Mouse (Mus musculus): ENCODE results near the gene Pnldc1.
"Not testable (repeated sequence)": the region's sequence is repeated elsewhere in the genome, so short reads cannot be mapped to it uniquely, and the experiment has no call there.

The Pnldc1 gene

DNA sequence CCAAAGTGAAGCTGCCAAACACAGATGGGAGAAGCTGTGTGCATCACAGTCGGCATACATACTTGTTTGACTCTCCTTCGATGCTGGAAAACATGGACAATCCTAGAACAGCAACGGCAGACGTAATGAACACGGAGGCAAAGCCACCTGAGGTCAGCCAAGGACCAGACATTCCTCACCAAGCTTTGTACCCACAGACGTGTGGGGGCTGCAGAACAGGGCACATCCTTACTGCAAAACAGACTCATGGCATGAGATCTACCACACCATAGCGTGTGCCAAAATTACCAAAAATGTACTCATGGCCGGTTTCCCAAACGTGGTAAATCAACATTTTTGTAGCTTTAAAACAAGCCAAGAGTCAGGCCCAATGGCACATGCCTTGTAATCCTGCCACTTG lies 3.6 kb downstream of the Pnldc1 start:
- in situ Hi-C loops (cut with MseI, MboI): no loop called here

DNA sequence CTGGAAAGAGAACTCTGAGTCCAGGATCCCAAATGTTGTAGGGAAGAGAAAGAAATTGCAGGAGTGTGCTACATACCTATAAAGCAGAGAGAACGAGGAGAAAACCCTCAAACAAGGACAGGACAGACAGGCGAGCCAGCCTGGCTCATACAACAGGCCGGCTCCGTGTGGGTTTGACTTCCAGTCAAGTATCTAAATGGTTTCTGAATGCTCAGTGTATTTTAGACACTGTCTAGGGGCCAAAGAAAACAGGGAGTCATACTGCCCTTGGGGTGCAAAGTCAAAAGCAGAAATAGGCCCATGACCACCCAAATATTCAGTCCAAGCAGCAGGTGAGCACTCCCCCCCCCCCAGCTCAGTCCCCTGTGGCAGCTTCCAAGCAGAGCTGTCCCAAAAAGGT lies 4.2 kb downstream of the Pnldc1 start:
- in situ Hi-C loops (cut with MseI, MboI): no loop called here

DNA sequence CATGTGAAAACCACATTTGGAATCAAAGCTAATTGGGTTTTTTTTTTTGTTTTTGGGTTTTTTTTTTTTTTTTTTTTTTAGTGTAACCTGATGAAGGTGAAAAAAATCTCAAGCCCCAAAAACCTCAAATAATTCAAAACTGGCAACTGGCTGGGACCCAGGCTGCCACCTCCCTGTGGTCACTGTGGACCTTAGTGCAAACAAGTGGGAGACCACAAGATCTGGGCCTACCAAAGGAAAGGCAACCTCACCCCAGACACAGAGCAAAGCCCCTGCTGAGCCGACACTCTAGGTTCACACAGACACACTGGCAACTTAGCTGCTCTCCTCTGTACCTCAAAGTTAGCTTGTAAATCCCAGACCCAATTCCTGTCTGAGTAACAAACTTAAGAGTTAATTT lies 5.7 kb downstream of the Pnldc1 start:
- in situ Hi-C loops (cut with MseI, MboI): no loop called here

DNA sequence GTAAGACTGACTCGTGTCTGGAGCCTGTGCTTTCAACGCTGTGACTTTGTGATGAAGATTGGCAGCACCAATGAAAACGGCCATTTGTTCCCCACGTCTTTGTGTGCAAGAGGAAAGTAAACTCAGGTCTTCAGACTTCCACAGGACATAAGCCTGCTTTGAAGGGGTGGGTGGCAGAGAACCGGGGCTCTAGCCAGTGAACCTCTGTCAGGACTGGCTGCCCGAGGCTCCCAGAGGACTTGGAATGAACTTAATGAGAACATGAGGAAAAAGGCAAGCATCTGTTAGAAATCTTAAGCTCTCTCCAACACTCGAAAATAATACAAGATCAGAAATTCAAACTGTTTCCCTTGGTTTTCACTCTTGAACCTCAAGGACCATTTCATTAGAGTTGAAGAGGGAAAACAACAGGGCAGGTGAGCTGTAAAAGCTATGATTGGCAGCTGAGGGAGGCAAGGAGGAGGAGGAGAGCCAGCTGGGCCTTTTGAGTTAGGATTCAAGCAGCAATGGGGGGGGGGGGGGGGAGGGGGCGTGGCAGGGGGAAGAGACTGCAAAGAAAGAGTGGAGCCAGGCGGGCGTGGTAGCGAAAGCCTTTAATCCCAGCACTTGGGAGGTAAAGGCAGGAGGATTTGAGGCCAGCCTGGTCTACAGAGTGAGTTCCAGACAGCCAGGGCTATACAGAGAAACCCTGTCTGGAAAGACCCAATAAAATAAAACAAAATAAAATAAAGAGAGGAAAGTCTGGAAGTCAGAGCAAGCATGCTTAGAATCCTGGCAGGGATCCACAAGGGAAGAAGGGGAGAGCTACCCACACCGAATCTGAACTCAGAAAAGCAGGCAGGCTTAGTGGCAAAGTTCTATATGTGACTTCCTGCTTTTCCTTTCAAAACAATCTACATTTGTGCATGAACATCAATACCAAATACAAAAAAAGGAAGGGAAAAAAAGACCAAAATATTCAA lies 6.4 kb downstream of the Pnldc1 start:
- in situ Hi-C loops (cut with MseI, MboI): no loop called here

DNA sequence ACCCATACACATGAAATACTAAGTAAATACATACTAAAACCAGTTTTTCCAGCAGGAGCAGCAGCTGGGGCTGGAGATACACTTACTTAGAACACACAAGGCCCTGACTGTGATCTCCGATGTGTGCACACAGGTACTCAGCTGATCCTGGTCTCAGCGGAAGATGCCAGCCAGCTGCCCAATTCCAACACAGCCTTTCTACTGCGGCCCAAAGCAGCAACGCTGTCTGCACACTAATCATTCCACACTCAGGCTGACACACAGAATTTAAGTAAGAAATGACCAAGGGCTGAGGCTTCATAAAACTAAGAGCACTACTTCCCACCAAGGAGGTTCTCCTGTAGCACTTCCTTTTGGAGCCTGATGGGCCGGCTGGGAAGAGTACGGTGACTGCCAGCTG lies 7.7 kb downstream of the Pnldc1 start:
- in situ Hi-C loops (cut with MseI, MboI): no loop called here

DNA sequence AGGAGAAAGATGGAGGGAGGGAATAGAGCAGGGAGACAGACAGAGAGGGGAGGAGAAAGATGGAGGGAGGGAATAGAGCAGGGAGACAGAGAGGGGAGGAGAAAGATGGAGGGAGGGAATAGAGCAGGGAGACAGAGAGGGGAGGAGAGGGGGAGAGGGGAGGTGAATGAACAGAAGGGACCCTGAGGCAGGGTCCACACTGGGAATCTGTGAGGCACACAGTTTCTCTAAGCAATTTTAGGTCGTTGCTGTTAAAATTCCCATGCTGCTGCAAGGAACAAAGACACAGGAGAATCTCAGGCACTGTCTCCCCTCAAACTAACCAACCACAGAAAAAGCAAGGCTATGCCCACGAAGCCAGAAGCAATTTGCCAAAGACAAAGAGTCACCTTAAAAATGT lies 11.4 kb downstream of the Pnldc1 start:
- in situ Hi-C loops (cut with MseI, MboI): not testable (repeated sequence)

DNA sequence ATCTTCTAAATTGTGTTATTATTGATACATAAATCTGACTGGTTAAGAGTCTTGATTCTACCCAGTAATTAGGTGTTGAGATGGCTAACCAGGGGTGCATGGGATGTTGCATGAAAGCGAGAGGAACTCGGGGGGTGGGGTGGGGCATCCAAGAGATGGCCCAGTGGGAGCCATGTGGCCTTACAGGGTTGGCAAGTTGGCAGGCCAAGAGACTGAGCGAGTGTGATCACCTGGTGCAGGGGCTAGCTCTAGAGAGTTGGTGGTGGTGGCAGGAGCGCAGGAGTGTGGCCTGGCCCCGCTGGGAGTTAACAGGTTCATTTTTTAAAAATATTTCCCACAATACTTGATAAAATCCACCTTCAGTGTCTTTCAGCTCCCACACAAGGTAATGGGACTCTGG lies 12.4 kb downstream of the Pnldc1 start:
- in situ Hi-C loops (cut with MseI, MboI): no loop called here

DNA sequence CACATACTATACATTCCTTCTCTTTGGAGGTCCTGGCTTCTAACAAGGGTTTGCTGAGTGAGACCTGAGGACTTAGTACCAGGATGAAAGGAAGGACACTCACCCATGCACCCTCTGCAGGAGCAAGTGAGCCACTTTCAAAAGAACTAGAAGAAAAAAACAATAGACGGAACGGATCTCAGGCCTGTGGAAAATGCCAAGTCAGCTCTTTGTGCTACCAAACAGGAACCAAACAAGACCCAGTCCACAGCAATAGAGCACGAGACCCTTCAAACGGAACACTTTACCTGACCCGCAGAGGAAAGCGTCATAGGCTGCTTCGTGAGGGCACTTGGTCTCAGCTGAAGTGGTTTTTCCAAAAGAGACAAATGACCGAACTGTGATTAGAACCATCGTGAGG lies 18.0 kb downstream of the Pnldc1 start:
- in situ Hi-C loops (cut with MseI, MboI): no loop called here

DNA sequence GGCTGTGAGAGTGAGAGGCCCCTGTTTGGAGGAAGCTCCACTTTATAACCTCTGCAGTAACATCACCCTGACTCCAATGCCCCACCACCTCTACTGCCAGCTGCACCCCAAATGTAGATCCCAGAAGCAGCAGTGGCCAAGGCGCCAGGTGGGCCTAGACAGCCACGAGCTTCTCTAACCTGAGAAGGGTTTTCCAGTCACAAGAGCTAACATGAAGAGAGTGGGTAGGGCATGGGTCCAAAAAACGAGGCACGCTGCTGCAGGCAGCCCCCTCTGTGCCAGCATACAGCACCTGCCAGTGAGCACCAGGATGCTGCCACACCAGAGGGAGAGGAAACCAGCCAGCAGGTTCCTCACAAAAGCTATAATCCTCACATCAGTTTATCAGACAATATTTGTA lies 19.0 kb downstream of the Pnldc1 start:
- in situ Hi-C loops (cut with MseI, MboI): no loop called here

DNA sequence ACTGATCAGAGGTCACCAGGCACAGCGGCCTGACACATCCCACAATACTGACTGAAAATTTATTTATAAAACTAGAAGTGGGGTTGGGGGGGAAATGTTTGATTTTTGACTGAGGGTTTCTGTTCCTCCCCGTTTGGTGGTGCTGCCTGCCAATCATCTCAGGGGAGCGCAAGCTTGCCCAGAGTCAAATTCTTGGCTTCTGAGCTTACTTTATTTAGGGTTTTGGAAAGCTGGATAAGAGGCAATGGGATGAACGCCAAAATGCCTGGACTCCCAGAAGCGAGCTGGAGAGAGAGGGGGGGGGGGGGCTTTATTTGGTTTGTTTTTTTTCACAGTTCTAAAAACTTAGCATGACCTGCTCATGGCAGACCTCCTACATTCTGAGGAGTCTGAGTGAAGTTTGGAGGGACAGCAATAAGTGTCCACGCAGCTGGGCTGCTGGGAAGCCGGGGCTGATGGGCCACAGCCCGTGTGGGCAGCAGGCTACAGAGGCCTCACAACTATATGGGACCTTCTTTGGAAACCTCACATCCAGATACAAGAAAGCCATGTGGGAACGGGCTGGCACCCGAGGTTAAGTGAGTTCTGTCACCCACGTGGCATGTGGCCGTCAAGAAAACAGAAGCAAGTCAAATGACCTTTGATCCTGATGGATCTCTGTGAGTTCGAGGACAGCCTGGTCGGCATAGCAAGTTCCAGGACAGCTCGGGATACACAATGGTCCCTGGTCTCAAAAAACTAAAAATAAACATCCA lies 22.8 kb downstream of the Pnldc1 start:
- in situ Hi-C loops (cut with MseI, MboI): no loop called here

DNA sequence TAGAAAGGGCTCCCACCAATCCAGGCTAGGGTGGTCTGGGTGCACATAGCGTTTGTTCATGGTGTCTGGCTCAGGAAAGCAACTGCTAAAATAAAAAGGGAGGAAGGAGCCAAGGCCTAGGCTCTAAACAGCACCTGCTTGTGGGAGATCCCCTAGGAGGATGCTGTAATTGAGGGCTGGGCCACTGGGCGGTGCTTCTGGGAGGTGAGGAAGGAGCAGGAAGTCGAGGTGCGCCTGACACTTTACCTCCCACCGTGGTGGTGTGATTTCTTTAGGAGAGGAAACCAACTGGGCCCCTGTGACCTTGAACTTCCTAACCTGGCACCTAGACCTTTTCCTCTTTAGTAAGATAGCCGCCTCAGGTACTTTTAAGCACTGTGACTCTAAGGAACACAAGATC lies 23.4 kb downstream of the Pnldc1 start:
- in situ Hi-C loops (cut with MseI, MboI): no loop called here

DNA sequence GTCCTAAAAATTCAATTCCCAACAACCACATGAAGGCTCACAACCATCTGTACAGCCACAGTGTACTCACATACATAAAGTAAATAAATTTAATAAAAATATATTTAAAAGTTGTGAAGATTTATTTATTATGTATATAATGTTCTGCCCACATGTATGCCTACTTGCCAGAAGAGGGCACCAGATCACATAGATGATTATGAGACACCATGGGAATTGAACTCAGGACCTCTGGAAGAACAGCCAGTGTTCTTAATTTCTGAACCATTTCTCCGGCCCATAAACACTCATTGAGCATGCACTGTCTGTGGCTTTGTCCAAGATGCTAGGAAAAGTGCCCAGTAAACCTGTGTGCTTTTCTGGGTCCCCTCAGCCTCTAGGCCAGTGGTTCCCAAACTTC lies 28.8 kb downstream of the Pnldc1 start:
- in situ Hi-C loops (cut with MseI, MboI): no loop called here

DNA sequence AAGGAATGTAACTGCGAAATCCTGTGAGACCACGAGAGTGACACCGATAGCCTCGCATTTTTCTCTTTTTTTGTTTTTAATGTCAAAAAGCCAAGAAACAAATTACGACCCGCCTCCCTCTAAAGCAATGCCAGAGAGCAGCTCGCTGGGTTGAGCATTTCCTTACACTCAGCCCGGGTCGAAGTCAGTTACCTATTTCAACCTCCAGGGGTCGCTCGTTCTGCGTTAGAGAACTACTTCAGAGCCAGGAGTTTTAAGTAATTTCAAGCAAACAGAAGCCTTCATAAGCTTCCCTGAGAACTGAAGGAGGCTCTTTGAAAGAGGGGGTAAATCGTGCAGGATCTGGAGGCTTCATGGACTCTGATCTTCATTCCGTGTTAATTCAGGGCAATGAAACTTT lies 29.9 kb downstream of the Pnldc1 start:
- in situ Hi-C loops (cut with MseI, MboI): no loop called here

DNA sequence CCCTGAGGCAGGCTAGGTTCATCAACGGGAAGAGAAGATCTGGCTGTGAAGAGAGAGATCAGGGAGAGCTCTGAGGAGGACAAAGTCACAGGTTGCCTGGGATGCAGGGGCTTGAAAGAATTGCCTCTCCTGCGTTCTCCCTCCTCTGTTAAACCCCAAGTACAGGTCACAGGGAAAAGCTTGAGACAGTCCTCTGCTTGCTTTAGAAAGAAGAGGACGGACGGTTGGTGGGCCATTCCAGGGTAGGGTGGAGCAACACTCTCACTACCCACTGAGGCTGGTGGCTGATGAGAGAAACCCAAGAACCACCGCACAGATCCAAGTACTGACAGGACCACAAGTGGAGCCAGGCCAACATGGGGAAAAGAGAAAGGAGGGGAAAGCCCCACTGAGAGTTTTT lies 34.3 kb downstream of the Pnldc1 start, which contains the start of gene Mrgprh:
TSS of gene Mrgprh (plus strand) at position 301 of the 400 bp plus-strand sequence.
- in situ Hi-C loops (cut with MseI, MboI): no loop called here

DNA sequence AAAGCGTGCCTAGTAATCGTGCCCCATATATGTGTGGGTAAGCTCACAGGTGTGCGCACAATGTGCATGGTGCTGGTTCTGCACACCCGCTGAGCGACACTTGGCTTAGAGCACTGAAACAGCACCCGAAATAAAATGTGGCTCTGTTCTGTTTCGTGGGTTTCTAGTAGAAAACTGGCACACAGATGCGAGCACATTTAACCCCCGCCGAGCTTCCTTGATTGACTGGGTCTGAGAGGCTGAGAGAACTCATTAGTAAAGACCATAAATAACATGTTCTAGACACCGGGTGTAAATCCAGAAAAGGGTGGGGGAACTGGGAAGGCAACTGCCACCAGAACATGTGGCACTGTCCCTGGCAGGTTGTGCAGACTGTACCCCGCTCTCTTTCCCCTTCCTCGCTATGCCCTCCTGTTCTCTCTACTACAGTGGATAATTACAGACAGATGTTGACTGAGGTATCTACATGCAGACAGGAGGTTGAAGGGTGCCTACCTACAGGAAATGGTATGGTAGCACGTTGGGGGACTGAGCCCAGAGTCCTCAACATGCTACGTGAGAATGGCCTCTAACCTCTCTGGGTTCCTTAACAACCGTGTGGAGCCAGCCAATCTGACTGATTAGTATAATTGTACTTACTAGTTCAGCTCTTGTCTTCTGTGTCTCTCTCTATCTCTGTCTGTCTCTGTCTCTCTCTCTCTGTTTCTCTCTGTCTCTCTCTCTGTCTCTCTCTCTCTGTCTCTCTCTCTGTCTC lies 37.6 kb downstream of the Pnldc1 start:
- in situ Hi-C loops (cut with MseI, MboI): no loop called here

DNA sequence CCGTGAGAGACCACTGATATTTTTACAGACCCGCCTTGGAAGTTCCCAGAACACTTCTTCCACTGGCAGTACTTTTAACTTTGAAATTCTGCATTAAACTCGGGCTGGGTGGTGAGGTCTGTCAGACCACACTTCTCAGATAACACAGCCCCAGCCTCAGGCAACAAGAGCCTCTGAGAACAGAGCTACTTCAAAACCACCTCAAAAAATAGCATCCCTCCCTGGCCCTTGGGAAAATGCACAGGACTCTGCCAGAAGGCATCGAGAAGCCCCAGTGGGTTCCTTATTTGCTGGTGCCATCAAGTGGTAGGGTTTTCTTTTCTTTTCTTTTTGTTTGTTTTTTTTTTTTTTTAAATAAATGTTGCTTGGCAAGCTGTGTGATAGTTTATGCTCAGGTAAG lies 41.4 kb downstream of the Pnldc1 start:
- in situ Hi-C loops (cut with MseI, MboI): no loop called here

DNA sequence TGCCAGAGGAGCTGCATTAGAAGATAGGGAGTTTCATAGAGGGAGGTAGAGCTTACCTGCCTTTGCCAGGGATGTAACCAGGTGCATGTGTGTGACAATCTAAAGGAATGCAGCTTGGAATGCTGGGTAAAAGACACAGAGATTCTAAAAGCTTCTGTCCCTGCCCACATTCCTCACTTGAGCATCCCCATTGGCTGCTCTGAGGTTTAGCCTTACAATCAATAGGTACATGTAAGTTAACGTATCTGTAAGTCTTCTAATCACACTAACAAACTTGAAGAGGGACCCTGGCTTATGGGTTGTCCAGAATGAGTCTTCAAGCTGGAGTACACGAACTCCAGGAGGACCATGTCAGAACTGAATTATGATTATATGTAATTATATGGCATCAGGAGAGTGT lies 42.0 kb downstream of the Pnldc1 start, which contains the start of gene Mas1:
TSS of gene Mas1 (minus strand) at position 101 of the 400 bp plus-strand sequence.
- in situ Hi-C loops (cut with MseI, MboI): no loop called here

DNA sequence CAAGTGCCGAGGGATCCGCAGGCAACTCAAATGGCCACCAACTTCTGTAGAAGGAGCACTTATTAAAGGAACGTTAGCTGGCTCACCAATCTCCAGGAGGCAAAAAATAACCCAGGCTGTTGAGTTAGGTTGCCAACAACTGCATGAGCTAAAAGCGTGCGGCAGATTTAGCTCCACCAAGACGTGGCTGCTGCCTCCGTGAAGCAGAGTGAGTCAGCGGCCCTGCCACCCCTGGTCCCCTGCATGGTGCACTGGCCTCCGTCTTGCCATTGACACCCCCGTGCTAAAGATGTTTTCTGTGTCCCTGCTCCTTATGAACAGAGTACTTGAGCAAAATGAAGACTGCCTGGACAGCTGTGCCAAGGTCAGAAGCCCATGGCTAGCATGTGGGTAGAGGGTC lies 43.2 kb downstream of the Pnldc1 start:
- in situ Hi-C loops (cut with MseI, MboI): no loop called here

DNA sequence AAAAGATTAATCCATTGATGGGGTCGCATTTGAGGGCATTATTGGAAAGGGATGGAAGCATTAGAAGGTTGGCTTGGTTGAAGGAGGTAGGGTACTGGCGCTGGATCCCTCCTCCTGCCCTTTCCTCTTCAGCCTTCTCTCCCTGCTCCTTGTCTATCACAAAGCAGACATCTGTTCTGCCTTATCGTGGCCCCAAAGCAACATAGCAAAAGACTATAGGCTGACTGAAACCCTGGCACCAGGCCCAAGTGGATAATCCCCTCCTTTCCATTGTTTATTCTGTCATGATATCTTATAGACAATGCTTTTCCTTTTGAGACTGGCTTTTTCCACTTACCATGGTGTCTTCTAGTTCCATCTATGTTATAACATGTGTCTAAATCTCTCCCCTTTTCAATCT lies 44.6 kb downstream of the Pnldc1 start:
- in situ Hi-C loops (cut with MseI, MboI): no loop called here

DNA sequence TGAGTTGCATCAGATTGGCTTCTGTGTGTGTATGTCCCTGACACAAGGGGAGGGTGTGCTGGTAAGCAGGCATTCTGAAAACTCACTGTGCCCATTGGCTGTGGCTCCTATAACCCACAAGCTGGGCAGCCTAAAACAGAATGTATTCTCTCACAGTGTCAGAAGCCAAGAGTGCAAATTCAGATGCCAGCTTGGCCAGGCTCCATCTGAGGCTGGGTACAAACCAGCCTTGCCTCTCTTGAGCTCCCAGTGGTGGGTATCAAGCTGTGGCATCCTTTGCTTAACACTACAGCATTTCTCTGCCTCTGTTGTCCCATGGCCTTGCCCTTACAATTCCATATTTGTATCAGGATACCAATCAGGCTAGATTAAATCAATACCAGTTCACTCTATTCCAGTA lies 45.9 kb downstream of the Pnldc1 start:
- in situ Hi-C loops (cut with MseI, MboI): no loop called here

DNA sequence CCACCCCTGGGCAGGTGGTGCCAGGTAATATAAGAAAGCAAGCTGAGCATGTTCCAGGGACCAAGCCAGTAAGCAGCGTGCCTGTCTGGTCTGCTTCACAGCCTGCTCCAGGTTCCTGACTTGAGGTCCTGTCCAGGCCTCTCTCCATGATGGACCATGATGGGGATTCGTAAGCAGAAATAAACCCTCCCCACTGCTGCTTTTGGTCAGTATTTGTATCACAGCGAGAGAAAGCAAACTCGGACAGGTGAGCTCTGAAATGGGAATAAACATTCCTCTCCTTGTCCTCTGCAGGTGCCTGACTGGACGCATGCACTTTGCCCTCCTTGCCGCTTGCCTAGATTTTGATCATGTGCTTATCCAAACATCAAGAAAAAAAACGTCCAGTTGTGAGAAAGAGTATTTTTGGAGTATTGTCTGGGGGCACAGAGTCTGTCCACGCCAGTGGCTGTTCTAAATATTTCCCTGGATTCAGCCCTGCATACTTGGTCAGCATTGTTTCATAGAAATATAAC lies 51.0 kb downstream of the Pnldc1 start:
- in situ Hi-C loops (cut with MseI, MboI): no loop called here

DNA sequence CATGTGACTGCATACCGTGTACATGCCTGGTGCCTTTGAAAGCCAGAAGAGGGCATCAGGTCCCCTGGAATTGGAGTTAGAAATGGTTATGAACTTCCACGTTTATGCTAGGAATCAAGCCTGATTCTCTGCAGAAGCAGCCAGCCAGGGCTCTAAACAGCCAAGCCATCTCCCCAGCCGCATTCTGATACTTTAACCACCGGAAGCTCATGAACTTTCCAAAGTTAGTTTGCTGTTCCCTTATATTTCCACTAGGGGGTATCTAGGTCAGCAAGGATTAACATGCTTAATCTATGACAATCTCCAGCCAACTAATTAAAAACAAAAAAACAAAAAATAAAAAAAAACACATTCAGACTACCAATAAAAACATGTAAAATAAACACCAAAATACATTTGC lies 52.0 kb downstream of the Pnldc1 start:
- in situ Hi-C loops (cut with MseI, MboI): no loop called here

All from mouse trophoblast stem cell (cell line).